Mouse (Mus musculus) ES-E14 (cell line): ENCODE measurements around the gene Mgme1.

ENCODE experiments used
- CHD2 ChIP-seq: IDR thresholded peaks from 2 replicates; pipeline ENCODE4 v1.6.1; 2014; ENCODE audit warnings: mild to moderate bottlenecking, low read depth, low read length, inconsistent platforms
- HCFC1 ChIP-seq: IDR thresholded peaks from 2 replicates; pipeline ENCODE4 v1.6.1; 2012; ENCODE audit warnings: low read length, inconsistent platforms, borderline replicate concordance; ENCODE audit not compliant: insufficient read depth
- MAFK ChIP-seq: IDR thresholded peaks from 2 replicates; pipeline ENCODE4 v1.6.1; 2014; ENCODE audit warnings: mild to moderate bottlenecking, low read depth, low read length, inconsistent platforms; ENCODE audit not compliant: insufficient read depth
- ZC3H11A ChIP-seq: IDR thresholded peaks from 2 replicates; pipeline ENCODE4 v1.6.1; 2012; ENCODE audit warnings: low read depth, mild to moderate bottlenecking, inconsistent platforms, low read length, borderline replicate concordance

GRCm38 (mm10) chr2:144276885-144277284 lies 6.4 kb downstream of the Mgme1 start:
- TF ChIP-seq MAFK (no peak), HCFC1 (no peak), CHD2 (no peak), ZC3H11A (no peak)
